Mouse (Mus musculus) hindbrain, embryonic 10.5 days (tissue): Measurements from ENCODE around the gene Zfpl1. TPM values are rescaled to one million over a fixed set of nuclear protein-coding genes. Genes with fewer than 3 reads are reported as not detected.

Experiments used
- DNase-seq: peaks from one replicate; pipeline ENCODE4 v3.0.0-alpha.2; 2017; ENCODE audit warnings: low spot score
- H3K27ac ChIP-seq: fragments of 300-500 bp; sonication (generic); 2 replicates; pipeline ENCODE4 v1.5.1; 2016; ENCODE audit warnings: mild to moderate bottlenecking, moderate library complexity
- H3K27me3 ChIP-seq: fragments of 300-500 bp; sonication (generic); 2 replicates; pipeline ENCODE4 v1.6.1; 2016; ENCODE audit warnings: mild to moderate bottlenecking; ENCODE audit not compliant: poor library complexity, insufficient read depth, severe bottlenecking
- H3K36me3 ChIP-seq: fragments of 300-500 bp; sonication (generic); 2 replicates; pipeline ENCODE4 v1.6.1; 2016; ENCODE audit warnings: mild to moderate bottlenecking, moderate library complexity
- H3K4me1 ChIP-seq: fragments of 300-500 bp; sonication (generic); replicated peaks from 2 replicates; pipeline ENCODE4 v1.6.1; 2016; ENCODE audit warnings: mild to moderate bottlenecking
- H3K4me3 ChIP-seq: fragments of 300-500 bp; sonication (generic); 2 replicates; pipeline ENCODE4 v1.5.1; 2016; ENCODE audit warnings: mild to moderate bottlenecking, moderate library complexity
- H3K9me3 ChIP-seq: fragments of 300-500 bp; sonication (generic); 2 replicates; pipeline ENCODE4 v1.6.1; 2016; ENCODE audit warnings: mild to moderate bottlenecking, moderate library complexity
- WGBS: fragments of 180-500 bp; shearing (Covaris S2); methylation state at CpG from one replicate; pipeline ENCODE4 v1.1.7; 2016; 5-methylcytosine and 5-hydroxymethylcytosine counted together
- polyA plus RNA-seq: library from polyadenylated mRNA; unstranded; fragments of >200 nt; fragmentation: Nextera tagmentation; extraction: Ambion mirVana; gene quantifications from 2 replicates; pipeline ENCODE4 v1.2.1, GENCODE M21; 2016

The Zfpl1 gene
- polyA plus RNA-seq, 1 experiment from 2014 or later, result 87.1 TPM

GRCm38 (mm10) chr19:6062418-6062817, 22.3 kb downstream of the Zfpl1 start:
- Histone ChIP-seq H3K4me1 (peaks cover 54% of the 10 kb centered on the region), H3K9me3 (no peaks in the 10 kb centered on the region), H3K27me3 (no peaks in the 10 kb centered on the region), H3K27ac (peak overlapping the region; percentile 96), H3K36me3 (peaks cover 32% of the 10 kb centered on the region), H3K4me3 (peak overlapping the region; percentile 90)
- DNase-seq, result no peak
- WGBS, result 74% methylated on average over 5 of the region's 5 CpGs

GRCm38 (mm10) chr19:6061641-6062302, 23.0 kb downstream of the Zfpl1 start:
- Histone ChIP-seq H3K4me3 (peak overlapping the region; percentile 90), H3K4me1 (peaks cover 49% of the 10 kb centered on the region), H3K27me3 (no peaks in the 10 kb centered on the region), H3K27ac (peak overlapping the region; percentile 96), H3K36me3 (peaks cover 32% of the 10 kb centered on the region), H3K9me3 (no peaks in the 10 kb centered on the region)
- peak; percentile 55 for DNase-seq
- WGBS, result 4% methylated on average over 44 of the region's 44 CpGs

- peak within 1 kb of the TSS; percentile 96 for H3K27ac ChIP-seq
- no peaks in the 10 kb centered on the region for H3K27me3 ChIP-seq
- H3K36me3 ChIP-seq, result peaks cover 34% of the 10 kb centered on the region
- H3K4me3 ChIP-seq, result peak within 1 kb of the TSS; percentile 90
- peak; percentile 91 for DNase-seq
- under 1% methylated on average over 58 of the region's 58 CpGs for WGBS
- no peaks in the 10 kb centered on the region for H3K9me3 ChIP-seq
- H3K4me1 ChIP-seq, result peaks cover 49% of the 10 kb centered on the region
Measured at GRCm38 (mm10) chr19:6061021-6061533, 23.7 kb downstream of the Zfpl1 start, which contains the start of gene Znhit2. Gene Znhit2, plus strand, starts transcription at chr19:6061192.

DNA sequence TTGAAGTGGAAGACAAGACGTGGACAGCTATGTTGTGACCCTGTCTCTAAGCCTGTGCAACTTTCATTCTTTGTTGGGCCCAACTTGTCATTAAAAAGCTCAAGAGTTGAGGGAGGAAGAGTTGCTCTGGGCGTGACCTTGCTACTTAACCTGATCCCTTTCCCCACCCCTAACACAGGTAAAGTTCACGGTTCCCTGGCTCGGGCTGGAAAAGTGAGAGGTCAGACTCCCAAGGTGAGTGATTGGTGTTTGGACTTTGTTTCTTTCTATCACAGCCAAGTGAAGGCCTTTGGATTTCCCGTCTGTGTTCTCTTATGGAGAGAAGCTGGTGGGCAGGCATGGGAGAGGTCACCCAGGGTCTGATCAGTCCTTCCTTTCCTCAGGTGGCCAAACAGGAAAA, 25.8 kb downstream of the Zfpl1 start:
- peak overlapping the region; percentile 93; the same call in 1 of the 2 replicates for H3K27ac ChIP-seq
- H3K36me3 ChIP-seq, result peaks cover 55% of the 10 kb centered on the region
- H3K9me3 ChIP-seq, result no peaks in the 10 kb centered on the region
- H3K4me1 ChIP-seq, result peaks cover 46% of the 10 kb centered on the region
- H3K4me3 ChIP-seq, result peak overlapping the region; percentile 72
- 87% methylated on average over 5 of the region's 5 CpGs for WGBS
- DNase-seq, result no peak
- H3K27me3 ChIP-seq, result no peaks in the 10 kb centered on the region

GRCm38 (mm10) chr19:6058513-6058912, 26.2 kb downstream of the Zfpl1 start:
- H3K4me1 ChIP-seq, result peaks cover 43% of the 10 kb centered on the region
- no peak for DNase-seq
- WGBS, result 37% methylated on average over 5 of the region's 5 CpGs
- peak overlapping the region; percentile 93 for H3K27ac ChIP-seq
- peaks cover 59% of the 10 kb centered on the region for H3K36me3 ChIP-seq
- H3K9me3 ChIP-seq, result no peaks in the 10 kb centered on the region
- peak overlapping the region; percentile 72 for H3K4me3 ChIP-seq
- H3K27me3 ChIP-seq, result no peaks in the 10 kb centered on the region

- H3K4me1 ChIP-seq, result peaks cover 34% of the 10 kb centered on the region
- DNase-seq, result peak; percentile 99
- H3K27me3 ChIP-seq, result no peaks in the 10 kb centered on the region
- H3K36me3 ChIP-seq, result peaks cover 59% of the 10 kb centered on the region
- H3K27ac ChIP-seq, result peak within 1 kb of the TSS; percentile 93
- no peaks in the 10 kb centered on the region for H3K9me3 ChIP-seq
- WGBS, result under 1% methylated on average over 63 of the region's 63 CpGs
- peak within 1 kb of the TSS; percentile 72 for H3K4me3 ChIP-seq
Measured at GRCm38 (mm10) chr19:6057313-6058096, 27.3 kb downstream of the Zfpl1 start, which contains the start of the genes Mrpl49 and Fau. Gene Mrpl49, minus strand, starts transcription at chr19:6057785. Gene Fau, plus strand, starts transcription at chr19:6057844.

DNA sequence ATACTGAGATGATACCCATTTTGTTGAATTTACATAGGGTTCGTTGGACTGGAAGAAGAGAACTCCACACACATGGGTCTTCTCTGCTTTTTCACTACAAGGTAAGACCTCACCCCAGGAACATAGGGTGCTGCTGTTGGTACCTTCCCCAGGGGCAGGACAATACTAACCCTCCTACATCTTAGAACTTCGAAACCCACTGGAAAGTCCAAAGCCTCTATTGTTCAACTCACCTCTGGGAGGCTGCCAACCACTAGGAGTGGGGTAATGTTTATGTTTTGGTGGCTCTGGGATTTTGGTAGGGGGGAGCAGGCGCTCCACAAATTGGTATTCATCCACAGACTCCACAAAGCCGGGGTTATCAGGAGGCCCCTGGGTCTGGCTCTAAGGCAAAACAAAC, 28.1 kb downstream of the Zfpl1 start:
- no peaks in the 10 kb centered on the region for H3K9me3 ChIP-seq
- peaks cover 65% of the 10 kb centered on the region for H3K36me3 ChIP-seq
- H3K27me3 ChIP-seq, result no peaks in the 10 kb centered on the region
- 71% methylated on average over 4 of the region's 4 CpGs for WGBS
- H3K4me1 ChIP-seq, result peaks cover 26% of the 10 kb centered on the region
- H3K4me3 ChIP-seq, result peak overlapping the region; percentile 72
- no peak overlapping the region for H3K27ac ChIP-seq
- DNase-seq, result no peak

- no peaks in the 10 kb centered on the region for H3K27me3 ChIP-seq
- peaks cover 79% of the 10 kb centered on the region for H3K36me3 ChIP-seq
- H3K4me3 ChIP-seq, result 0 out of 2 replicates have a peak overlapping the region, but pooled peaks have one; percentile 4
- no peaks in the 10 kb centered on the region for H3K9me3 ChIP-seq
- no peak for DNase-seq
- 92% methylated on average over 5 of the region's 5 CpGs for WGBS
- no peak overlapping the region for H3K27ac ChIP-seq
- H3K4me1 ChIP-seq, result peaks cover 19% of the 10 kb centered on the region
Measured at GRCm38 (mm10) chr19:6054296-6054695, 30.5 kb downstream of the Zfpl1 start.

GRCm38 (mm10) chr19:6052516-6052915, 32.2 kb downstream of the Zfpl1 start:
- 83% methylated on average over 7 of the region's 7 CpGs for WGBS
- H3K27me3 ChIP-seq, result no peaks in the 10 kb centered on the region
- no peak overlapping the region for H3K4me3 ChIP-seq
- peaks cover 85% of the 10 kb centered on the region for H3K36me3 ChIP-seq
- DNase-seq, result no peak
- H3K27ac ChIP-seq, result no peak overlapping the region
- peaks cover 24% of the 10 kb centered on the region for H3K4me1 ChIP-seq
- no peaks in the 10 kb centered on the region for H3K9me3 ChIP-seq

- WGBS, result 92% methylated on average over 11 of the region's 11 CpGs
Measured at GRCm38 (mm10) chr19:6048681-6049410, 35.9 kb downstream of the Zfpl1 start.

GRCm38 (mm10) chr19:6047899-6048166, 36.9 kb downstream of the Zfpl1 start:
- no peak for DNase-seq
- Histone ChIP-seq H3K36me3 (peaks cover 55% of the 10 kb centered on the region), H3K27ac (0 out of 2 replicates have a peak overlapping the region, but pooled peaks have one; percentile 99), H3K4me1 (peaks cover 29% of the 10 kb centered on the region), H3K4me3 (peak overlapping the region; percentile 92), H3K9me3 (no peaks in the 10 kb centered on the region), H3K27me3 (no peaks in the 10 kb centered on the region)
- WGBS, result 91% methylated on average over 8 of the region's 8 CpGs

More at GRCm38 (mm10) chr19:6048681-6049410, 35.9 kb downstream of the Zfpl1 start:
- H3K27ac ChIP-seq, result no peak overlapping the region
- H3K4me1 ChIP-seq, result peaks cover 29% of the 10 kb centered on the region
- peaks cover 65% of the 10 kb centered on the region for H3K36me3 ChIP-seq
- no peaks in the 10 kb centered on the region for H3K9me3 ChIP-seq
- no peak for DNase-seq
- peak overlapping the region; percentile 92; the same call in 1 of the 2 replicates for H3K4me3 ChIP-seq
- H3K27me3 ChIP-seq, result no peaks in the 10 kb centered on the region

- DNase-seq, result peak; percentile 34
- no peaks in the 10 kb centered on the region for H3K9me3 ChIP-seq
- H3K36me3 ChIP-seq, result peaks cover 50% of the 10 kb centered on the region
- peak overlapping the region; percentile 92 for H3K4me3 ChIP-seq
- peak overlapping the region; percentile 99 for H3K27ac ChIP-seq
- peaks cover 30% of the 10 kb centered on the region for H3K4me1 ChIP-seq
- WGBS, result 2% methylated on average over 44 of the region's 44 CpGs
- H3K27me3 ChIP-seq, result no peaks in the 10 kb centered on the region
Measured at GRCm38 (mm10) chr19:6047154-6047898, 37.4 kb downstream of the Zfpl1 start.
